22 mouse cellular contexts compared by ENCODE assay signal in genomic region chr10:122805866-122806265, GRCm38 (mm10).
DNase-seq lines count a peak whose midpoint lies in the region; ATAC-seq and TF ChIP-seq lines count a peak whose summit lies in the region.
"Had no signal": no experiment of that assay in that cellular context is flagged by ENCODE, and none has a peak within 500 bp of the region (broad histone marks: within the 10 kb centered on the region; RNA-seq: fewer than 3 reads in every experiment).

No protein-coding gene starts in this region.

- H3K9ac ChIP-seq in kidney, embryonic 15.5 days = no peak overlapping the region
- H3K9ac ChIP-seq in CH12.LX (ENCODE audit: insufficient read depth, low read depth) = no peak overlapping the region
- no peak overlapping the region for H3K9ac ChIP-seq in intestine, postnatal 0 days (ENCODE audit: low read depth, low read length)
- H3K9ac ChIP-seq: forebrain, embryonic 12.5 days; heart, embryonic 15.5 days; intestine, embryonic 15.5 days had no signal

- H3K27me3 ChIP-seq in kidney, embryonic 15.5 days = no peaks in the 10 kb centered on the region
- H3K27me3 ChIP-seq in CH12.LX (replicated peaks) = no peaks in the 10 kb centered on the region
- H3K27me3 ChIP-seq in limb, embryonic 10.5 days (ENCODE audit: low read depth, poor library complexity, severe bottlenecking) = no peaks in the 10 kb centered on the region
- H3K27me3 ChIP-seq in intestine, postnatal 0 days (replicated peaks; ENCODE audit: control insufficient read depth, insufficient read depth, low read length) = no peaks in the 10 kb centered on the region
- H3K27me3 ChIP-seq: heart, embryonic 15.5 days; intestine, embryonic 15.5 days had no signal

- H3K4me2 ChIP-seq in kidney, embryonic 15.5 days = no peak overlapping the region
- H3K4me2 ChIP-seq in CH12.LX (ENCODE audit: insufficient read depth, low read depth, poor library complexity, severe bottlenecking) = no peak overlapping the region
- H3K4me2 ChIP-seq in intestine, postnatal 0 days (replicated peaks; ENCODE audit: low read depth) = no peak overlapping the region
- H3K4me2 ChIP-seq: forebrain, embryonic 12.5 days; heart, embryonic 15.5 days; intestine, embryonic 15.5 days had no signal

- no peak for TF ChIP-seq CTCF in CH12.LX (conservative IDR thresholded peaks at IDR 0.05 in 1 of 2, IDR thresholded peaks at IDR 0.05 in 1 of 2; ENCODE audit: low read depth in 2 of 2, low read length in 2 of 2)
- TF ChIP-seq CTCF in intestine, postnatal 0 days (IDR thresholded peaks at IDR 0.05; ENCODE audit: low read depth) = no peak

- dilution Hi-C loops in CH12.LX (cut with MboI; ENCODE audit: extremely low pct_ligation_motif_present, extremely low pct_unique_long_range_greater_than_20kb, low sequenced_read_pairs) = no loop called here

- peaks cover 10% of the 10 kb centered on the region for H3K36me3 ChIP-seq in kidney, embryonic 15.5 days
- H3K36me3 ChIP-seq in CH12.LX (replicated peaks in 1 of 2; ENCODE audit: control insufficient read depth in 1 of 2, insufficient read depth in 1 of 2, low read length in 1 of 2) = no peaks in the 10 kb centered on the region
- peaks cover 7% of the 10 kb centered on the region; the same call in 1 of the 2 replicates for H3K36me3 ChIP-seq in limb, embryonic 10.5 days
- no peaks in the 10 kb centered on the region for H3K36me3 ChIP-seq in intestine, postnatal 0 days (ENCODE audit: control insufficient read depth, insufficient read depth)
- H3K36me3 ChIP-seq: forebrain, embryonic 12.5 days; heart, embryonic 15.5 days; intestine, embryonic 15.5 days; midbrain, embryonic 10.5 days had no signal

- TF ChIP-seq POLR2A in CH12.LX (IDR thresholded peaks at IDR 0.05; ENCODE audit: low read depth, low read length) = no peak

- in situ Hi-C loops in CH12.LX (cut with MboI; ENCODE audit: low pct_ligation_motif_present, low pct_unique_long_range_greater_than_20kb, low sequenced_read_pairs) = loop anchor here (5.0 kb wide), 1 partner anchor 196 kb away; no protein-coding TSS in a partner anchor

- DNase-seq in kidney, adult 9 months = no peak
- DNase-seq in CH12.LX (ENCODE audit: extremely low read depth) (no peak), ZHBTc4 (ENCODE audit: low read depth, low spot score) (peak; percentile 47)
- no peak for DNase-seq in limb, embryonic 10.5 days (ENCODE audit: low spot score)
- DNase-seq: adrenal gland, postnatal 14 days; cerebellum, adult 2 months; cerebellum, postnatal 36 days; embryo, embryonic 11 days; gastrocnemius, postnatal 36 days; heart, postnatal 4 days; kidney, postnatal 4 days; right cerebral cortex, postnatal 25 days; spleen, adult 18-20 months had no signal

- H3K79me2 ChIP-seq in CH12.LX (replicated peaks; ENCODE audit: control insufficient read depth, extremely low read depth, insufficient read depth, poor library complexity, severe bottlenecking) = no peaks in the 10 kb centered on the region

- H3K27ac ChIP-seq in kidney, embryonic 15.5 days = peak overlapping the region; percentile 15; the same call in 1 of the 2 replicates
- H3K27ac ChIP-seq in CH12.LX (ENCODE audit: insufficient read depth, low read depth) = no peak overlapping the region
- peak overlapping the region; percentile 83 for H3K27ac ChIP-seq in limb, embryonic 10.5 days
- H3K27ac ChIP-seq in intestine, postnatal 0 days (ENCODE audit: low read depth, low read length) = no peak overlapping the region
- H3K27ac ChIP-seq: forebrain, embryonic 12.5 days; heart, embryonic 15.5 days; intestine, embryonic 15.5 days; midbrain, embryonic 10.5 days had no signal

- TF ChIP-seq RAD21 in CH12.LX (IDR thresholded peaks at IDR 0.05; ENCODE audit: low read depth, low read length) = no peak

- TF ChIP-seq EP300 in CH12.LX (IDR thresholded peaks at IDR 0.05; ENCODE audit: low read length) = no peak

- H3K4me1 ChIP-seq in kidney, embryonic 15.5 days = peaks cover 40% of the 10 kb centered on the region
- H3K4me1 ChIP-seq in CH12.LX (ENCODE audit: control insufficient read depth in 1 of 2, insufficient read depth in 2 of 2) = peaks cover 0 to 21% of the 10 kb centered on the region in 2 experiments; a peak in 2 of 4 replicates
- peaks cover 52% of the 10 kb centered on the region for H3K4me1 ChIP-seq in limb, embryonic 10.5 days
- no peaks in the 10 kb centered on the region for H3K4me1 ChIP-seq in intestine, postnatal 0 days (replicated peaks; ENCODE audit: control insufficient read depth, insufficient read depth, low read length)

- H3K4me3 ChIP-seq in kidney, embryonic 15.5 days (replicated peaks) = no peak overlapping the region
- H3K4me3 ChIP-seq in CH12.LX (replicated peaks in 1 of 3; ENCODE audit: low read depth in 2 of 3, low read length in 2 of 3, poor library complexity in 1 of 3) = no peak overlapping the region
- no peak overlapping the region for H3K4me3 ChIP-seq in limb, embryonic 10.5 days
- no peak overlapping the region for H3K4me3 ChIP-seq in intestine, postnatal 0 days (ENCODE audit: low read depth, low read length)
- H3K4me3 ChIP-seq: forebrain, embryonic 12.5 days; heart, embryonic 15.5 days; intestine, embryonic 15.5 days; midbrain, embryonic 10.5 days had no signal

- no peaks in the 10 kb centered on the region for H3K9me3 ChIP-seq in kidney, embryonic 15.5 days (replicated peaks)
- H3K9me3 ChIP-seq in CH12.LX (replicated peaks; ENCODE audit: low read length) = no peaks in the 10 kb centered on the region
- no peaks in the 10 kb centered on the region for H3K9me3 ChIP-seq in limb, embryonic 10.5 days (replicated peaks)
- no peaks in the 10 kb centered on the region for H3K9me3 ChIP-seq in intestine, postnatal 0 days (ENCODE audit: control insufficient read depth)
- H3K9me3 ChIP-seq: forebrain, embryonic 12.5 days; heart, embryonic 15.5 days; intestine, embryonic 15.5 days had no signal

- 59% methylated on average over 2 of the region's 2 CpGs for WGBS in kidney, embryonic 15.5 days
- 57% methylated on average over 2 of the region's 2 CpGs for WGBS in limb, embryonic 10.5 days
- 67% methylated on average over 2 of the region's 2 CpGs for WGBS in intestine, postnatal 0 days

- no peak for ATAC-seq in kidney, embryonic 15.5 days (replicated peaks; ENCODE audit: low FRiP score)
- no peak for ATAC-seq in intestine, postnatal 0 days
- ATAC-seq in erythroid progenitor cell, adult 5-6 weeks (replicated peaks; ENCODE audit: low FRiP score, poor library complexity, severe bottlenecking) = no peak
- ATAC-seq: CD4-positive, CD25-positive, alpha-beta regulatory T cell, adult 4 months; hindbrain, embryonic 16.5 days; intestine, embryonic 15.5 days had no signal

TF ChIP-seq in CH12.LX, 34 proteins besides CTCF, POLR2A, EP300 and RAD21:
- no peak for TF ChIP-seq JUND (conservative IDR thresholded peaks at IDR 0.05; ENCODE audit: low read depth, low read length)
- peak; percentile 67 for TF ChIP-seq ZNF384 (IDR thresholded peaks at IDR 0.05; ENCODE audit: low read depth, low read length)

Comparison
In these comparisons a context has a peak if more than half of its experiments do, and no peak if none do; other contexts are left out.
1. H3K27ac ChIP-seq: peak in kidney, embryonic 15.5 days (single experiment) and limb, embryonic 10.5 days (single experiment); none in CH12.LX (single experiment) and intestine, postnatal 0 days (single experiment).